Mouse (Mus musculus): ENCODE measurements around the gene Cd300ld3. TPM values are rescaled to one million over a fixed set of nuclear protein-coding genes. Genes with fewer than 3 reads are reported as not detected.

Cd300ld3 gene
- polyA plus RNA-seq, 1 experiment from 2014 or later, result not detected

DNA sequence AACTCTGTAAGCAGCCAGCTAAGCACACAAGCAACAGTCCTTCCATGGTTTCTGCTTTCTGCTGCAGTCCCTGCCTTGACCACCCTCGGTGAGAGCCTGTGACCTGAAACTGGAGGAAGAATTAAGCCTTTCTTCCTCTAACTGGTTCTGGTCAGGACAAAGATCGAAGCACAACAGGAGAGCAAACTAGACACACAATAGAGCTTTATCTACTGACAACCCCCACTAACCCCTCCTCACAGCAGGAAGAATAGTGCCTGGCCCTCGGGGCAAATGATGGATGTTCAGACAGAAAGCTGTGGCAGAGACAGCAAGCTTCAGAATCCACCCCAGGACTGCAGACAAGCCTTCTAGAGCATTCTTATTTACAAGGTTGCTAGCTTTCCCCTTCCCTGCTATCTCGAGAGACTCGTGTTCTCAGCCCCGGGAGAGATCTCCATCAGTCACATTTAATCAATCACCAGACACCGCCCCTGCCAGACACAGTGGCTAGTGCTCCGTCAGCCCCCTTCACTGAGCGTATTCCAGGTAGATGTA, 22.9 kb upstream of the Cd300ld3 start:
- no peaks in the 10 kb centered on the region for H3K36me3 ChIP-seq (ENCODE audit: control insufficient read depth, insufficient read depth, low read length)
- H3K4me3 ChIP-seq (ENCODE audit: low read depth, low read length), result no peak overlapping the region
- H3K4me1 ChIP-seq (replicated peaks; ENCODE audit: control insufficient read depth, insufficient read depth, low read length), result peaks cover 6% of the 10 kb centered on the region
- DNase-seq (ENCODE audit: low spot score) (peak; percentile 56), ATAC-seq (ENCODE audit: low FRiP score) (peak; percentile 53)
- 0 out of 2 replicates have a peak overlapping the region, but pooled peaks have one; percentile 7 for H3K9ac ChIP-seq (ENCODE audit: low read depth, low read length)
- peak overlapping the region; percentile 30; the same call in 1 of the 2 replicates for H3K27ac ChIP-seq (ENCODE audit: low read depth, low read length)
- H3K4me2 ChIP-seq (replicated peaks; ENCODE audit: low read depth, low read length), result peak overlapping the region; percentile 32
- no peaks in the 10 kb centered on the region for H3K9me3 ChIP-seq (ENCODE audit: control insufficient read depth, low read length)
- peaks cover 28% of the 10 kb centered on the region for H3K27me3 ChIP-seq (ENCODE audit: control insufficient read depth, insufficient read depth, low read length)
- WGBS, result 5% methylated on average over 9 of the region's 9 CpGs

DNA sequence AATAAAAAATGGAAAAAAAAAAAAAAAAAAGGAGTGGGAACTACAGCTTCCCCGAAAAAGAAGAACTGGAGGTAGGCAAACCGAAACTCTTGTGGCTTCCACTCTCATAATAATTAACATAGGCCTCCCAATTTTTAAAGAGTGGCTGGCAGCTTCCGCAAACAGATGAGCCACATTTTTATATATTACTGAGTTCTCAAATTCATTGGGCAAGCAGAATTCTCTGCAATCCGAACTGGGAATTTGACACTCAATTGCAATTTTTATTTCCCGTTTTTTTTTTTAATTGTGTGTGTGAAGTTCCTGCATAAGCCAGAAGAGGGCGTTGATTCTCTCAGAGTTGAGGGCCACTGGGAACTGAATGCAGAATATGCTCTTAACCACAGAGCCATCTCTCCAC, 18.6 kb upstream of the Cd300ld3 start:
- no peak overlapping the region for H3K4me3 ChIP-seq (ENCODE audit: low read depth, low read length)
- WGBS, result 70% methylated on average over 6 of the region's 6 CpGs
- no peaks in the 10 kb centered on the region for H3K36me3 ChIP-seq (ENCODE audit: control insufficient read depth, insufficient read depth, low read length)
- no peak overlapping the region for H3K9ac ChIP-seq (ENCODE audit: low read depth, low read length)
- peaks cover 6% of the 10 kb centered on the region for H3K4me1 ChIP-seq (replicated peaks; ENCODE audit: control insufficient read depth, insufficient read depth, low read length)
- no peaks in the 10 kb centered on the region for H3K9me3 ChIP-seq (ENCODE audit: control insufficient read depth, low read length)
- no peak for ATAC-seq (ENCODE audit: low FRiP score)
- no peak overlapping the region for H3K27ac ChIP-seq (ENCODE audit: low read depth, low read length)
- no peak for DNase-seq (ENCODE audit: low spot score)
- peaks cover 14% of the 10 kb centered on the region for H3K27me3 ChIP-seq (ENCODE audit: control insufficient read depth, insufficient read depth, low read length)
- H3K4me2 ChIP-seq (replicated peaks; ENCODE audit: low read depth, low read length), result no peak overlapping the region

GRCm38 (mm10) chr11:115062077-115062476, 13.9 kb upstream of the Cd300ld3 start, which contains the start of gene Cd300e:
Cd300e (minus strand) TSS chr11:115062177.
- DNase-seq (ENCODE audit: low spot score), result no peak
- Histone ChIP-seq H3K36me3 (ENCODE audit: control insufficient read depth, insufficient read depth, low read length) (no peaks in the 10 kb centered on the region), H3K27ac (ENCODE audit: low read depth, low read length) (no peak within 1 kb of the TSS), H3K27me3 (ENCODE audit: control insufficient read depth, insufficient read depth, low read length) (peaks cover 6% of the 10 kb centered on the region), H3K4me3 (ENCODE audit: low read depth, low read length) (no peak within 1 kb of the TSS), H3K4me2 (replicated peaks; ENCODE audit: low read depth, low read length) (no peak within 1 kb of the TSS), H3K9me3 (ENCODE audit: control insufficient read depth, low read length) (no peaks in the 10 kb centered on the region), H3K4me1 (replicated peaks; ENCODE audit: control insufficient read depth, insufficient read depth, low read length) (no peaks in the 10 kb centered on the region), H3K9ac (ENCODE audit: low read depth, low read length) (no peak within 1 kb of the TSS)
- WGBS, result 33% methylated on average over 5 of the region's 5 CpGs
- no peak for ATAC-seq (ENCODE audit: low FRiP score)

DNA sequence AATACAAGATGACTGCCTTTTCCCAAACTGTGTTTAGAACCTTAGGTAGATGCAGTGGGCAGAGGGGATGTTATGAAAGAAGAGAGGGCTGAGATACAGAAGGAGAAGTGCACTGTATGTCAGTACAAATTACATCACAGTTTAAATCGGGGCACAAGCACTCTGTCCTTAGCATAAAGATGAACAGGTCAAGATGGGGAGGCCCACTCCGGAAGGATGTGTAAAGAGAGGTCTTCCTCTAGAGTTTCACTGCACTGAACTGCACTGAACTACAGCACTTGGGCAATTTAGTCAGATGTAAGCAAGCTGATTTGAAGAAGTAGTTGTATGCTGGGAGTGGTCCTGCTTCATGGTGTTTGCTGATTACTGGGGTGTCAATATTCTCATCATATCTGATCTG, 11.6 kb upstream of the Cd300ld3 start:
- 75% methylated on average over 2 of the region's 2 CpGs for WGBS
- no peak overlapping the region for H3K4me2 ChIP-seq (replicated peaks; ENCODE audit: low read depth, low read length)
- H3K4me3 ChIP-seq (ENCODE audit: low read depth, low read length), result no peak overlapping the region
- H3K4me1 ChIP-seq (replicated peaks; ENCODE audit: control insufficient read depth, insufficient read depth, low read length), result no peaks in the 10 kb centered on the region
- no peak overlapping the region for H3K9ac ChIP-seq (ENCODE audit: low read depth, low read length)
- no peak for DNase-seq (ENCODE audit: low spot score)
- no peak for ATAC-seq (ENCODE audit: low FRiP score)
- H3K36me3 ChIP-seq (ENCODE audit: control insufficient read depth, insufficient read depth, low read length), result no peaks in the 10 kb centered on the region
- 0 out of 2 replicates have a peak, but pooled peaks cover 2% of the 10 kb centered on the region for H3K27me3 ChIP-seq (ENCODE audit: control insufficient read depth, insufficient read depth, low read length)
- no peaks in the 10 kb centered on the region for H3K9me3 ChIP-seq (ENCODE audit: control insufficient read depth, low read length)
- H3K27ac ChIP-seq (ENCODE audit: low read depth, low read length), result no peak overlapping the region

DNA sequence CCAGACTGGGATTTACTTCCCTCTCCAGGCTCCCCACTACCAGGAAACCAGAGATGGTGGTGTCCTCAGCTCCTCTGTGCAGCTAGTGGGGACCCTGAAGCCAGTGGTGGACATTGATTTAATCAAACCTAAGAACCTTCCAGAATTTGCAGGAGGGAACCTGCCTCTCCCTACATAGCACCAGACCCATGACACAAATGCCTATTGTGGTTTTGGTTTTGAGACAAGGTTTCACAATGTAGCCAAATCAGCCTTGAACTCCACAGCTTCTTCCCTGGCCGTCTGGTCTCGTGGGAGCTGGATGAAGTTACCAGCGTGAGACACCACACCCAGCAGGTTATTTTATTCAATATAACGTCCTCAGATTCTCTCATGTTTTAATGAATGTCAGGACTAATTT, 10.5 kb upstream of the Cd300ld3 start:
- Histone ChIP-seq H3K9me3 (ENCODE audit: control insufficient read depth, low read length) (no peaks in the 10 kb centered on the region), H3K9ac (ENCODE audit: low read depth, low read length) (no peak overlapping the region), H3K4me2 (replicated peaks; ENCODE audit: low read depth, low read length) (no peak overlapping the region), H3K4me1 (replicated peaks; ENCODE audit: control insufficient read depth, insufficient read depth, low read length) (no peaks in the 10 kb centered on the region), H3K27ac (ENCODE audit: low read depth, low read length) (no peak overlapping the region), H3K4me3 (ENCODE audit: low read depth, low read length) (no peak overlapping the region), H3K27me3 (ENCODE audit: control insufficient read depth, insufficient read depth, low read length) (0 out of 2 replicates have a peak, but pooled peaks cover 2% of the 10 kb centered on the region), H3K36me3 (ENCODE audit: control insufficient read depth, insufficient read depth, low read length) (no peaks in the 10 kb centered on the region)
- no peak for ATAC-seq (ENCODE audit: low FRiP score)
- 80% methylated on average over 4 of the region's 4 CpGs for WGBS
- DNase-seq (ENCODE audit: low spot score), result no peak

DNA sequence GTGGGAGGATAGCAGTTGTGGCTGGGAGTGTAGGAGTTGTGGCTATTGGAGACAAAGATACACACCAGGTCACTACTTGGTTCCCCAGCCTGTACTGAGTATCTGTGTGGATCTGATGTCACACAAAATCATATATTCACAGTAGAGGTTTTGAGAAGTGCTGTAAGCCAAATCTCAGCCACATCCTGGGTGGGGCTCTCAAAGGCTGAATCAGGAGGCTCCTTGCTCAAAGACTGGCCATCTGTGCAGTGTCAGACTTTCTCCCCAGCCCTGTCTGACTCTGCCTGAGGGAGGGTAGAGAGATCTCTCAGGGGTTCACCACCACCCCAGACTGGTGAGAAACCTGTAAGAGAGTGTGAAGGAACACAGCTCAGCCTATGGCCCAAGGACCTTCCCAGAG, 6.3 kb upstream of the Cd300ld3 start:
- Histone ChIP-seq H3K9ac (ENCODE audit: low read depth, low read length) (no peak overlapping the region), H3K4me3 (ENCODE audit: low read depth, low read length) (no peak overlapping the region), H3K27me3 (ENCODE audit: control insufficient read depth, insufficient read depth, low read length) (no peaks in the 10 kb centered on the region), H3K4me2 (replicated peaks; ENCODE audit: low read depth, low read length) (no peak overlapping the region), H3K27ac (ENCODE audit: low read depth, low read length) (no peak overlapping the region), H3K9me3 (ENCODE audit: control insufficient read depth, low read length) (no peaks in the 10 kb centered on the region), H3K36me3 (ENCODE audit: control insufficient read depth, insufficient read depth, low read length) (no peaks in the 10 kb centered on the region), H3K4me1 (replicated peaks; ENCODE audit: control insufficient read depth, insufficient read depth, low read length) (no peaks in the 10 kb centered on the region)
- DNase-seq (ENCODE audit: low spot score) (no peak), ATAC-seq (ENCODE audit: low FRiP score) (no peak)

- 77% methylated on average over 1 of the region's 1 CpGs for WGBS
- Histone ChIP-seq H3K4me2 (replicated peaks; ENCODE audit: low read depth, low read length) (no peak overlapping the region), H3K4me1 (replicated peaks; ENCODE audit: control insufficient read depth, insufficient read depth, low read length) (no peaks in the 10 kb centered on the region), H3K9me3 (ENCODE audit: control insufficient read depth, low read length) (no peaks in the 10 kb centered on the region), H3K9ac (ENCODE audit: low read depth, low read length) (no peak overlapping the region), H3K4me3 (ENCODE audit: low read depth, low read length) (no peak overlapping the region), H3K27ac (ENCODE audit: low read depth, low read length) (no peak overlapping the region), H3K27me3 (ENCODE audit: control insufficient read depth, insufficient read depth, low read length) (no peaks in the 10 kb centered on the region), H3K36me3 (ENCODE audit: control insufficient read depth, insufficient read depth, low read length) (no peaks in the 10 kb centered on the region)
- no peak for ATAC-seq (ENCODE audit: low FRiP score)
- DNase-seq (ENCODE audit: low spot score), result no peak
These were observed 4.8 kb upstream of the Cd300ld3 start for GRCm38 (mm10) chr11:115052991-115053390.

DNA sequence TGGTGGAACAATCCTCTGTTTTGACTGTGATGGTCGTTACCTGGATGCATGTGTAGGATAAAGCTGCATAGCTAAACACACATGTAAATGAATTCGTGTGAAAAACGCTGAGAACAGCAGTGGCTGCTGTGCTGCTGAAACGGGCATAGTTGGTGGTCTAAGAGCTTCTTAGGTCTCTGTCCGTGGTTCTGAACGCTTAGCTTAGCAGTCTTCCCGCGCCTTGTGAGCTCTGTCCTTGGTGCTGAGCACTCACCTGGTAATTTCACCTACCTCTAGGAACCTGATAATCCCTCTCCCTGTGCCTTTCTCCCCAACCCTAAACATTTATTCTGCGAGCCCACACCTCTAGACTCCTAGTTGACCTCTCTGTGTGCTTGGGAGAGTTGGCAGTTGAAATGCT, 4.0 kb upstream of the Cd300ld3 start:
- ATAC-seq (ENCODE audit: low FRiP score) (no peak), DNase-seq (ENCODE audit: low spot score) (peak; percentile 66)
- H3K4me1 ChIP-seq (replicated peaks; ENCODE audit: control insufficient read depth, insufficient read depth, low read length), result no peaks in the 10 kb centered on the region
- no peaks in the 10 kb centered on the region for H3K27me3 ChIP-seq (ENCODE audit: control insufficient read depth, insufficient read depth, low read length)
- H3K4me2 ChIP-seq (replicated peaks; ENCODE audit: low read depth, low read length), result no peak overlapping the region
- no peak overlapping the region for H3K27ac ChIP-seq (ENCODE audit: low read depth, low read length)
- no peaks in the 10 kb centered on the region for H3K9me3 ChIP-seq (ENCODE audit: control insufficient read depth, low read length)
- WGBS, result 3% methylated on average over 9 of the region's 9 CpGs
- no peak overlapping the region for H3K9ac ChIP-seq (ENCODE audit: low read depth, low read length)
- no peaks in the 10 kb centered on the region for H3K36me3 ChIP-seq (ENCODE audit: control insufficient read depth, insufficient read depth, low read length)
- no peak overlapping the region for H3K4me3 ChIP-seq (ENCODE audit: low read depth, low read length)

DNA sequence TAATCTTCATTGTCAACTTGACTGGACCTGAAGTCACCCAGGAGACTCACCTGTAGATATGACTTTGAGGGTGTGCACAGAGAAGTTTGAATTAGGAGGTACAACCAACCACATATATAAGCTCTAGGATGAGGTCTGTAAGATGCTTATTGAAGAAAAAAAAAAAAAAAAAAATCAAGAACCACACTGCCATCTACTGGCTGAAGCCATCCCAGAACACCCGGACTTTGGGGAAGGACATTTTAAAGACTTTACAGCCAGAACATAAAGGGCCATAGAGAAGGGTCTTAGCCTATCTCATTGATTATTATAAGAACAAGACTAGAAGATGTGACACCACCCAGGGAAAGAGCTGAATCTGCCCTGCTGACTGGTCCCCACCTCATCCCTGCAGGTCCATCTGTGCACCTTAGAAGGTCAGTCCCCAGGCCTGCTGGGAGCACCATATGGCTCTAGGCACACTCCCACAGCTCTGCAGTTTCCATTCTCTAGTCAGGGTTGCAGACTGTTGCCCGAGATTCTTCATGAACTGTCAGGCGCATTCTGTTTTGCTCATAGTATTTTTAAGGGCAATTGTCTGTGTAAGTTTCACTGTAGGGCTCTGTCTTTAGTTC, 1.2 kb upstream of the Cd300ld3 start:
- Histone ChIP-seq H3K27me3 (ENCODE audit: control insufficient read depth, insufficient read depth, low read length) (no peaks in the 10 kb centered on the region), H3K9me3 (ENCODE audit: control insufficient read depth, low read length) (no peaks in the 10 kb centered on the region), H3K4me3 (ENCODE audit: low read depth, low read length) (no peak overlapping the region), H3K36me3 (ENCODE audit: control insufficient read depth, insufficient read depth, low read length) (no peaks in the 10 kb centered on the region), H3K4me2 (replicated peaks; ENCODE audit: low read depth, low read length) (no peak overlapping the region), H3K27ac (ENCODE audit: low read depth, low read length) (no peak overlapping the region), H3K9ac (ENCODE audit: low read depth, low read length) (no peak overlapping the region), H3K4me1 (replicated peaks; ENCODE audit: control insufficient read depth, insufficient read depth, low read length) (no peaks in the 10 kb centered on the region)
- 42% methylated on average over 3 of the region's 3 CpGs for WGBS
- no peak for DNase-seq (ENCODE audit: low spot score)
- no peak for ATAC-seq (ENCODE audit: low FRiP score)
